Mouse (Mus musculus): ENCODE data around the gene Actr2. TPM values are rescaled to one million over a fixed set of nuclear protein-coding genes. Genes with fewer than 3 reads are reported as not detected.
A peak's percentile ranks its signal among the peaks of the same experiment; 100 is the strongest.
"Not testable (repeated sequence)": the region's sequence is repeated elsewhere in the genome, so short reads cannot be mapped to it uniquely, and the experiment has no call there.

Gene Actr2
- total RNA-seq, 1 experiment from 2014 or later: 234 TPM

- no peak for ATAC-seq (replicated peaks; ENCODE audit: low read depth, poor library complexity, severe bottlenecking)
Observed at GRCm38 (mm10) chr11:20056168-20056567, 56.5 kb downstream of the Actr2 start.

GRCm38 (mm10) chr11:20054617-20055016 is 58.1 kb downstream of the Actr2 start:
- no peak for ATAC-seq (replicated peaks; ENCODE audit: low read depth, poor library complexity, severe bottlenecking)

GRCm38 (mm10) chr11:20053951-20054350 is 58.8 kb downstream of the Actr2 start:
- no peak for ATAC-seq (replicated peaks; ENCODE audit: low read depth, poor library complexity, severe bottlenecking)

- peak; percentile 88 for ATAC-seq (replicated peaks; ENCODE audit: low read depth, poor library complexity, severe bottlenecking)
Observed at GRCm38 (mm10) chr11:20052814-20053536, 59.7 kb downstream of the Actr2 start.

- no peak for ATAC-seq (replicated peaks; ENCODE audit: low read depth, poor library complexity, severe bottlenecking)
Observed at GRCm38 (mm10) chr11:20045586-20045985, 67.1 kb downstream of the Actr2 start.

- ATAC-seq (replicated peaks; ENCODE audit: low read depth, poor library complexity, severe bottlenecking): no peak; the same call in 1 of the 2 replicates
Observed at GRCm38 (mm10) chr11:20043256-20043655, 69.5 kb downstream of the Actr2 start.

GRCm38 (mm10) chr11:20042106-20042505 is 70.6 kb downstream of the Actr2 start:
- ATAC-seq (replicated peaks; ENCODE audit: low read depth, poor library complexity, severe bottlenecking): no peak

- ATAC-seq (replicated peaks; ENCODE audit: low read depth, poor library complexity, severe bottlenecking): no peak
Observed at GRCm38 (mm10) chr11:20041164-20041920, 71.4 kb downstream of the Actr2 start.

GRCm38 (mm10) chr11:20038723-20039122 is 74.0 kb downstream of the Actr2 start:
- ATAC-seq (replicated peaks; ENCODE audit: low read depth, poor library complexity, severe bottlenecking): no peak

GRCm38 (mm10) chr11:20037739-20038138 is 75.0 kb downstream of the Actr2 start:
- no peak for ATAC-seq (replicated peaks; ENCODE audit: low read depth, poor library complexity, severe bottlenecking)

- no peak for ATAC-seq (replicated peaks; ENCODE audit: low read depth, poor library complexity, severe bottlenecking)
Observed at GRCm38 (mm10) chr11:20035972-20036371, 76.7 kb downstream of the Actr2 start.

GRCm38 (mm10) chr11:20035343-20035928 is 77.3 kb downstream of the Actr2 start:
- peak; percentile 43; the same call in 1 of the 2 replicates for ATAC-seq (replicated peaks; ENCODE audit: low read depth, poor library complexity, severe bottlenecking)

- ATAC-seq (replicated peaks; ENCODE audit: low read depth, poor library complexity, severe bottlenecking): no peak
Observed at GRCm38 (mm10) chr11:20034337-20034947, 78.3 kb downstream of the Actr2 start.

- ATAC-seq (replicated peaks; ENCODE audit: low read depth, poor library complexity, severe bottlenecking): no peak
Observed at GRCm38 (mm10) chr11:20033541-20034160, 79.1 kb downstream of the Actr2 start.

- peak; percentile 58 for ATAC-seq (replicated peaks; ENCODE audit: low read depth, poor library complexity, severe bottlenecking)
Observed at GRCm38 (mm10) chr11:20031536-20031935, 81.2 kb downstream of the Actr2 start.

- ATAC-seq (replicated peaks; ENCODE audit: low read depth, poor library complexity, severe bottlenecking): not testable (repeated sequence)
Observed at GRCm38 (mm10) chr11:20030973-20031372, 81.7 kb downstream of the Actr2 start.

- no peak for ATAC-seq (replicated peaks; ENCODE audit: low read depth, poor library complexity, severe bottlenecking)
Observed at GRCm38 (mm10) chr11:20029014-20029413, 83.7 kb downstream of the Actr2 start.

GRCm38 (mm10) chr11:20028396-20028795 is 84.3 kb downstream of the Actr2 start:
- no peak for ATAC-seq (replicated peaks; ENCODE audit: low read depth, poor library complexity, severe bottlenecking)

GRCm38 (mm10) chr11:20027719-20028118 is 85.0 kb downstream of the Actr2 start:
- ATAC-seq (replicated peaks; ENCODE audit: low read depth, poor library complexity, severe bottlenecking): no peak

GRCm38 (mm10) chr11:20025899-20026298 is 86.8 kb downstream of the Actr2 start:
- no peak for ATAC-seq (replicated peaks; ENCODE audit: low read depth, poor library complexity, severe bottlenecking)

All from common myeloid progenitor, adult 5-6 weeks (primary cell).